In the genomic region with DNA sequence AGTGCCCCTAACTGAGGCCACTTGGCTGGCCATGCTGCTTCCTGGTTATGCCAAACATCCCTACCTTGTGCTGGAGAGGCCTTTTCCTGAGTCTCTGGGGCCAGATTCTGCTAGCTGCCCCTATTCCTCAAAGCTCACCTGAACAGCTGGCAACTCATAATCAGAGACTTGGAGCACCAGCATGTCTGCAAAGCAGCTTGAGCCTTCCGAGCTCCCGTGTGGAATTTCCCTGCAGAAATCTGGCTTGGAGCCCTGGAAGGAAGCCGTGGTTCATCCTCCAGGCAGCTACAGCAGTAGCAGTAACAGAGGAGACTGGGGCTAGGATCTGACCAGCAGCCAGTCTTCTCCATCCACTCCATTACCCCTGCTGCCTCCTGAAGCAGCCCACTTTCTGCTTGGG, we compare ENCODE assay signal across 10 mouse cellular contexts. TPM values are rescaled to one million over a fixed set of nuclear protein-coding genes. Genes with fewer than 3 reads are reported as not detected.
DNase-seq lines count a peak whose midpoint lies in the region; TF ChIP-seq lines count a peak whose summit lies in the region.
"Had no signal": no experiment of that assay in that cellular context is flagged by ENCODE, and none has a peak within 500 bp of the region (broad histone marks: within the 10 kb centered on the region; RNA-seq: fewer than 3 reads in every experiment).

No protein-coding gene starts in this region.

- no peaks in the 10 kb centered on the region for H3K36me3 ChIP-seq in heart, adult 2 months (ENCODE audit: control insufficient read depth, insufficient read depth, low read length)
- H3K36me3 ChIP-seq in heart, embryonic 10.5 days, result peaks cover 77% of the 10 kb centered on the region

- no peaks in the 10 kb centered on the region for H3K9me3 ChIP-seq in heart, embryonic 10.5 days
- H3K9me3 ChIP-seq: heart, embryonic 13.5 days; liver, embryonic 15.5 days had no signal

- no peak overlapping the region for H3K4me3 ChIP-seq in heart, adult 2 months
- H3K4me3 ChIP-seq in heart, embryonic 10.5 days, result no peak overlapping the region
- H3K4me3 ChIP-seq: heart, embryonic 13.5 days; liver, embryonic 15.5 days had no signal

- no peaks in the 10 kb centered on the region for H3K27me3 ChIP-seq in heart, adult 2 months (ENCODE audit: control insufficient read depth, insufficient read depth, low read length)
- H3K27me3 ChIP-seq in heart, embryonic 10.5 days (ENCODE audit: insufficient read depth, poor library complexity, severe bottlenecking), result no peaks in the 10 kb centered on the region
- H3K27me3 ChIP-seq: heart, embryonic 13.5 days; liver, embryonic 15.5 days had no signal

- DNase-seq in heart, adult 2 months, result peak; percentile 62 to 70
- DNase-seq in heart, embryonic 10.5 days (ENCODE audit: low spot score), result no peak
- peak; percentile 60 for DNase-seq in adrenal gland, postnatal 25 days
- peak; percentile 74 for DNase-seq in gastrocnemius, postnatal 25 days
- peak; percentile 59 to 71 for DNase-seq in left cerebral cortex, postnatal 14 days (ENCODE audit: low spot score in 2 of 2)
- no peak for DNase-seq in spleen, adult 18-20 months
- DNase-seq in retina, postnatal 1 day, result no peak
- DNase-seq in c-Kit-positive CD71-positive TER-119-positive erythroid progenitor cells, embryonic 14.5 days (ENCODE audit: low spot score), result no peak

- 0 out of 2 replicates have a peak, but pooled peaks have one; percentile 8 for TF ChIP-seq EP300 in heart, adult 2 months (IDR thresholded peaks at IDR 0.05; ENCODE audit: insufficient read depth, low read depth, low read length)

- H3K9ac ChIP-seq in heart, adult 2 months (ENCODE audit: low read depth, low read length), result no peak overlapping the region
- H3K9ac ChIP-seq: heart, embryonic 13.5 days; liver, embryonic 15.5 days had no signal

- TF ChIP-seq POLR2A in heart, adult 2 months (IDR thresholded peaks at IDR 0.05; ENCODE audit: insufficient read depth, low read depth, low read length), result no peak

- peaks cover 8% of the 10 kb centered on the region for H3K4me1 ChIP-seq in heart, adult 2 months (ENCODE audit: control insufficient read depth, insufficient read depth, low read length)
- H3K4me1 ChIP-seq in heart, embryonic 10.5 days, result no peaks in the 10 kb centered on the region; the same call in 1 of the 2 replicates
- H3K4me1 ChIP-seq: liver, embryonic 15.5 days had no signal

- intact Hi-C loops in heart, adult 2 months (cut with DNase I), result no loop called here
- intact Hi-C loops in left cerebral cortex, postnatal 14 days (cut with DNase I), result no loop called here

- no peaks in the 10 kb centered on the region for H3K79me2 ChIP-seq in heart, adult 2 months (replicated peaks; ENCODE audit: control insufficient read depth, insufficient read depth, low read length)

- no peak for TF ChIP-seq CTCF in heart, adult 2 months (IDR thresholded peaks at IDR 0.05)

- 13% methylated on average over 3 of the region's 3 CpGs for WGBS in heart, adult 2 months
- 76% methylated on average over 3 of the region's 3 CpGs for WGBS in heart, embryonic 10.5 days

- H3K27ac ChIP-seq in heart, adult 2 months, result no peak overlapping the region; the same call in 1 of the 2 replicates
- H3K27ac ChIP-seq in heart, embryonic 10.5 days, result no peak overlapping the region
- H3K27ac ChIP-seq: heart, embryonic 13.5 days; liver, embryonic 15.5 days had no signal

RNA-seq across cellular contexts. Expression of a gene that starts 6.0 kb away (rescaled TPM):
- total RNA-seq in heart, adult 2 months (2021), result 1 to 10 TPM; 5.0 to 5.2 TPM
- polyA plus RNA-seq in heart, adult 2 months (2012; rRNA removed), result 21.7 and 21.8 TPM in 2 replicates
- polyA plus RNA-seq in heart, embryonic 10.5 days (2016; fragmentation: Nextera tagmentation; extraction: Ambion mirVana), result 16.5 and 20.5 TPM in 2 replicates
- total RNA-seq in adrenal gland, postnatal 25 days (2021), result 24.7 and 33.2 TPM in 2 replicates
- total RNA-seq in gastrocnemius, postnatal 25 days (2021), result 1 to 10 TPM; 4.2 to 5.5 TPM
- total RNA-seq in left cerebral cortex, postnatal 14 days (2021), result 10 to 100 TPM; 31.3 to 35.1 TPM

RNA-seq across cellular contexts. Expression of a gene that starts 20.7 kb away (rescaled TPM):
- total RNA-seq in heart, adult 2 months (2021), result 10 to 100 TPM; 50.7 to 52.3 TPM
- 42.3 and 69.5 TPM in 2 replicates for polyA plus RNA-seq in heart, adult 2 months (2012; rRNA removed)
- polyA plus RNA-seq in heart, embryonic 10.5 days (2016; fragmentation: Nextera tagmentation; extraction: Ambion mirVana), result 64.1 and 65.6 TPM in 2 replicates
- 40.8 and 49.7 TPM in 2 replicates for total RNA-seq in adrenal gland, postnatal 25 days (2021)
- total RNA-seq in gastrocnemius, postnatal 25 days (2021), result 10 to 100 TPM; 25.0 to 29.3 TPM
- total RNA-seq in left cerebral cortex, postnatal 14 days (2021), result 10 to 100 TPM; 36.4 to 42.5 TPM

RNA-seq across cellular contexts. Expression of a gene that starts 21.2 kb away (rescaled TPM):
- total RNA-seq in heart, adult 2 months (2021), result 10 to 100 TPM; 18.7 to 18.9 TPM
- polyA plus RNA-seq in heart, adult 2 months (2012; rRNA removed), result 21.0 and 31.5 TPM in 2 replicates
- polyA plus RNA-seq in heart, embryonic 10.5 days (2016; fragmentation: Nextera tagmentation; extraction: Ambion mirVana), result 36.9 and 38.0 TPM in 2 replicates
- total RNA-seq in adrenal gland, postnatal 25 days (2021), result 51.2 and 61.6 TPM in 2 replicates
- 10 to 100 TPM; 12.8 to 13.1 TPM for total RNA-seq in gastrocnemius, postnatal 25 days (2021)
- total RNA-seq in left cerebral cortex, postnatal 14 days (2021), result 10 to 100 TPM; 62.1 to 63.3 TPM

Comparison
In these comparisons a context has a peak if more than half of its experiments do, and no peak if none do; other contexts are left out.
1. DNase-seq: peak in heart, adult 2 months (2 of 2), adrenal gland, postnatal 25 days (single experiment), gastrocnemius, postnatal 25 days (single experiment) and left cerebral cortex, postnatal 14 days (2 of 2); none in heart, embryonic 10.5 days (single experiment), spleen, adult 18-20 months (0 of 2), retina, postnatal 1 day (single experiment) and c-Kit-positive CD71-positive TER-119-positive erythroid progenitor cells, embryonic 14.5 days (single experiment).